ENCODE assay signal across 11 mouse cellular contexts in the genomic region with DNA sequence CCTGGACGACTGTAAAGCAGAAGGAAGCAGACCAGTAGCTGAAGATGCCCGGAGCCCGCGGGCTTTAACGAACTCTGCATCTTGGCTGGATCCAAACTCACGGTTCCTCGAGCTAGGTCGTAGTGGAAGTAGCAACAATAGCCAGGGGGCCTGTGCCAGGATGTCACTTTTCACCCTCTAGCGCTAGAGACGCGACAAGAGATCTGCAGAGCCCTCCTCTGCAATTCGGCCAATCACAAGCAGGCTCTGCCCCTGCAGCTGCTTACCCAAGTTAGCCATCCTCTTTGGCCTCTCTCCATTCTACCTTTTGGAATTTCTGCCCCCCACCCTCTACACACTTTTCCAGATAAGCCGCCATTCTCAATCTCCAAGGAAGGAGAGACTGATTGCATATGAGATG. TPM values are rescaled to one million over a fixed set of nuclear protein-coding genes. Genes with fewer than 3 reads are reported as not detected.
DNase-seq lines count a peak whose midpoint lies in the region; ATAC-seq and TF ChIP-seq lines count a peak whose summit lies in the region.
"Had no signal": no experiment of that assay in that cellular context is flagged by ENCODE, and none has a peak within 500 bp of the region (broad histone marks: within the 10 kb centered on the region; RNA-seq: fewer than 3 reads in every experiment).

Resp18 (minus strand) TSS at position 188 of the 400 bp plus-strand sequence.

- no peak within 1 kb of the TSS for H3K4me2 ChIP-seq in intestine, embryonic 15.5 days (replicated peaks)
- peak within 1 kb of the TSS; percentile 55 for H3K4me2 ChIP-seq in midbrain, postnatal 0 days (ENCODE audit: low read depth, low read length, poor library complexity, severe bottlenecking)
- H3K4me2 ChIP-seq: lung, embryonic 14.5 days had no signal

- no peaks in the 10 kb centered on the region for H3K4me1 ChIP-seq in intestine, embryonic 15.5 days (replicated peaks)
- no peaks in the 10 kb centered on the region for H3K4me1 ChIP-seq in midbrain, postnatal 0 days (ENCODE audit: insufficient read depth, low read length)
- H3K4me1 ChIP-seq in limb, embryonic 10.5 days, result no peaks in the 10 kb centered on the region

- no peaks in the 10 kb centered on the region for H3K9me3 ChIP-seq in intestine, embryonic 15.5 days
- H3K9me3 ChIP-seq in midbrain, postnatal 0 days (ENCODE audit: low read length), result no peaks in the 10 kb centered on the region
- H3K9me3 ChIP-seq in limb, embryonic 10.5 days (replicated peaks), result no peaks in the 10 kb centered on the region

- no peak for ATAC-seq in cerebellum, adult (ENCODE audit: insufficient number of reproducible peaks, low FRiP score, low TSS enrichment)
- no peak for ATAC-seq in intestine, embryonic 15.5 days
- ATAC-seq in midbrain, postnatal 0 days (ENCODE audit: low FRiP score), result peak; percentile 63; the same call in 1 of the 2 replicates
- ATAC-seq in granulocyte monocyte progenitor cell, adult 5-6 weeks (replicated peaks; ENCODE audit: poor library complexity, severe bottlenecking), result no peak

- WGBS in intestine, embryonic 15.5 days, result 10% methylated on average over 13 of the region's 13 CpGs
- WGBS in midbrain, postnatal 0 days, result 4% methylated on average over 13 of the region's 13 CpGs
- WGBS in limb, embryonic 10.5 days, result 6% methylated on average over 13 of the region's 13 CpGs

- no peak within 1 kb of the TSS for H3K4me3 ChIP-seq in intestine, embryonic 15.5 days (replicated peaks)
- peak within 1 kb of the TSS; percentile 39 for H3K4me3 ChIP-seq in midbrain, postnatal 0 days (ENCODE audit: low read depth, low read length)
- no peak within 1 kb of the TSS for H3K4me3 ChIP-seq in limb, embryonic 10.5 days

- peaks cover 15% of the 10 kb centered on the region for H3K27me3 ChIP-seq in intestine, embryonic 15.5 days (replicated peaks)
- H3K27me3 ChIP-seq in midbrain, postnatal 0 days (ENCODE audit: insufficient read depth, low read length), result 0 out of 2 replicates have a peak, but pooled peaks cover 3% of the 10 kb centered on the region
- peaks cover 24% of the 10 kb centered on the region for H3K27me3 ChIP-seq in limb, embryonic 10.5 days (ENCODE audit: low read depth, poor library complexity, severe bottlenecking)

- H3K27ac ChIP-seq in intestine, embryonic 15.5 days, result no peak within 1 kb of the TSS
- peak within 1 kb of the TSS; percentile 52 for H3K27ac ChIP-seq in midbrain, postnatal 0 days (ENCODE audit: low read depth, low read length)
- H3K27ac ChIP-seq in limb, embryonic 10.5 days, result no peak within 1 kb of the TSS

- no peak; the same call in 1 of the 2 replicates for TF ChIP-seq CTCF in midbrain, postnatal 0 days (IDR thresholded peaks at IDR 0.05)

- no peak within 1 kb of the TSS for H3K9ac ChIP-seq in intestine, embryonic 15.5 days
- peak within 1 kb of the TSS; percentile 54 for H3K9ac ChIP-seq in midbrain, postnatal 0 days (replicated peaks; ENCODE audit: low read length, poor library complexity, severe bottlenecking)
- H3K9ac ChIP-seq: lung, embryonic 14.5 days had no signal

- no peaks in the 10 kb centered on the region for H3K36me3 ChIP-seq in intestine, embryonic 15.5 days
- no peaks in the 10 kb centered on the region for H3K36me3 ChIP-seq in midbrain, postnatal 0 days (ENCODE audit: insufficient read depth, low read length)
- no peaks in the 10 kb centered on the region for H3K36me3 ChIP-seq in limb, embryonic 10.5 days

- peak; percentile 48 to 49 for DNase-seq in cerebellum, adult 18-20 months
- DNase-seq in cerebellum, postnatal 14 days, result peak; percentile 16 to 37
- DNase-seq in midbrain, postnatal 0 days (ENCODE audit: low spot score), result peak; percentile 71
- DNase-seq in embryo, embryonic 10 days (ENCODE audit: low spot score), result no peak
- no peak for DNase-seq in limb, embryonic 10.5 days (ENCODE audit: low spot score)
- DNase-seq: lung, embryonic 14.5 days; right cerebral cortex, adult 18-20 months had no signal

RNA-seq across cellular contexts. Expression of gene Resp18, which starts in this region (rescaled TPM):
- 12.7 and 13.8 TPM in 2 replicates for polyA plus RNA-seq in intestine, embryonic 15.5 days (2015; fragmentation: Nextera tagmentation; extraction: Ambion mirVana)
- 302 and 332 TPM in 2 replicates for total RNA-seq in midbrain, postnatal 0 days (2014; rRNA removed)
- polyA plus RNA-seq in midbrain, postnatal 0 days (2015; fragmentation: Nextera tagmentation; extraction: Ambion mirVana), result 409 and 416 TPM in 2 replicates
- total RNA-seq in granulocyte monocyte progenitor cell, adult 5-6 weeks (2014; fragmentation: Nextera tagmentation), result not detected in 2 replicates
- total RNA-seq in granulocyte monocyte progenitor cell, adult 5-6 weeks (2017), result not detected in 2 replicates
- polyA plus RNA-seq in limb, embryonic 10.5 days (2016; fragmentation: Nextera tagmentation; extraction: Ambion mirVana), result not detected in 2 replicates
- total RNA-seq: hematopoietic stem cell, adult 5-6 weeks had no signal
- polyA plus RNA-seq: lung, embryonic 14.5 days had no signal

Comparison
In these comparisons a context has a peak if more than half of its experiments do, and no peak if none do; other contexts are left out.
1. RNA of gene Resp18 (total RNA-seq): 302 to 332 TPM in midbrain, postnatal 0 days; not detected in granulocyte monocyte progenitor cell, adult 5-6 weeks; every median in the first group is over 100 times any median in the second.
2. RNA of gene Resp18 (polyA plus RNA-seq): 409 to 416 TPM in midbrain, postnatal 0 days; 12.7 to 13.8 TPM in intestine, embryonic 15.5 days and not detected in limb, embryonic 10.5 days; every median in the first group is over 10 times any median in the second.
3. DNase-seq: peak in cerebellum, adult 18-20 months (2 of 2), cerebellum, postnatal 14 days (2 of 2) and midbrain, postnatal 0 days (single experiment); none in embryo, embryonic 10 days (single experiment) and limb, embryonic 10.5 days (single experiment).